Mouse (Mus musculus) layer of hippocampus, postnatal 36 days (tissue): ENCODE results near the gene Ky. TPM values are rescaled to one million over a fixed set of nuclear protein-coding genes. Genes with fewer than 3 reads are reported as not detected.

Experiments
- DNase-seq, 2 experiments: peaks; one replicate each; pipeline ENCODE4 v3.0.0; 2022
- total RNA-seq, 2 experiments: library from RNA; stranded (reverse); gene quantifications; 2 replicates each; pipeline ENCODE4 v1.2.3; 2021

The Ky gene
- 1 to 10 TPM; 2.7 to 4.4 TPM for total RNA-seq

DNA sequence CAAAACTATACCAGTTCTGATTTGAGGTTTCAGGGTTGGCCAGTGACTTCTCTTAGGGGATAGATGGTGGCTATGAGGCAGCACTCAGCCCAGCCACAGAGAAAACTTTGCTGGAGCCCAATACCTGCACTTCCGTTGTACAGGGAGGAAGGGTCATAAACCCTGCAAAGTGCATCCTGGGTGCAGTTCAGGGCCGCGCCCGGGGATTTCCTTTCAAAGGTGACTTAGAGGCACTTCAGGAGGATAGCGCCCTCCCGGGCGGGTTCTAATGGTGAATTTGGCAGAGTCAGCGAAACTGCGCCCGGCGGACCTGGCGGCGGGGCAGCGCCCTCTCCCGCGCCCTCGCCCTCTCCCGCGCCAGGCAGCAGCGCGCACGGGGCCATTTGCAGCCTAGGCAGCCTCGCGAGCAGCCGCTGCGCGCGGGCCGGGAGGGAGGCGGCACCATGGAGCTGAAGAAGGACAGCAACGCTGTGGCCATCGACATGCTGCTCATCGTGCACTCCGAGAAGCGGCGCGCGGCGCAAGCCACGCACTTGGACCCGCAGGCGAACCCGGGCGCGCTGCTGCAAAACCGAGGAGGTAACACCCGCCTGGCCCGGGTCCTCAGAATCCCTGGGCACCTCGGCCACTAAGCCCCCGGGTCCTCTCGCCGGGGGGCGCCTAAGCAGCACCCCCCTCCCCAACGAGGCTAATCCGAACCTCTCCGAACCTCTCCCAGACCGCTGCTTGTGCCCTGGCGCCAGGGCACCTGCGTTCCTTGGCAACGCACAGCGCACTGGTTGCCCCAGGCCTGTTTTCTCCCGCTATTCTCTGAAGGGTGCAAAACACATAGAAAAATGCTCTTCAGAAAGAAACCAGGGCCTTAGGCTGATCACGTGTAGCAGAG lies at the start of gene Ky:
TSS of gene Ky (plus strand) at position 51 of the 886 bp plus-strand sequence.
- no peak for DNase-seq

DNA sequence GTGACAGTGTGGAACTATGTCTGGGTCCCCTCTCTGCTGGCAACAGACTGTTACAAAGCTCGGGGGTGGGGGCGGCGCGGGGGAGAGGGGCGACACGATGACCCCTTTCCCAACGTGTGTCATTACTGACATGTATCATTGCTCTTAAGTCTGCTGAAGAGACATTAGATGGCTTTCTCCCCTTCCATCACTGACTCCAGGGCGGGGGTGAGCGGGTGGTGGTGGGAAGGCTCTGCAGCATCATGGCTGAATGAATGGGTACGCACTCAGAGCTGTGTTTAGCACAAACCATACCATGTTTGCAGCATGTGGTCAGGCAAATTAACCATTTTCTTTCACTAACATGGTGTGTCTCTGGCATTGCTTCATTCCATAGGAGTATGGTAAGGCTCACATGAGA lies 43.3 kb upstream of the Ky start:
- DNase-seq, result no peak

DNA sequence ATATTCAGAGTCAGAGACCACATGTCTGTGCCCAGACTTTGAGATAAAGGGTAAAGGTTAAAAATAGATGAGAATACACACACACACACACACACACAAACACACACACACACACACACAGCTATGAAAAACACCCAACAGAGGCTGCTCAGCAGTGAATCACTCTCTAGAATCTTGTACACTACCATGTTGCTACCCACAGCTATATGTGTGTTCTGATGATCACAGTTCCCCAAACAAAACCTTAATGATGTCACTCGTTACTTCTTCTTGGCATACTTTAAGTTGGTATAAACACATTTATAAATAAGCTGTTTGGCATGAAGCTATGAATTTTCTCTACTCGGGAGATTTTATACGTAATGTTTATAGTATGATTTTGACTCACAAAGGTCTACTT lies 40.5 kb upstream of the Ky start:
- DNase-seq, result no peak

DNA sequence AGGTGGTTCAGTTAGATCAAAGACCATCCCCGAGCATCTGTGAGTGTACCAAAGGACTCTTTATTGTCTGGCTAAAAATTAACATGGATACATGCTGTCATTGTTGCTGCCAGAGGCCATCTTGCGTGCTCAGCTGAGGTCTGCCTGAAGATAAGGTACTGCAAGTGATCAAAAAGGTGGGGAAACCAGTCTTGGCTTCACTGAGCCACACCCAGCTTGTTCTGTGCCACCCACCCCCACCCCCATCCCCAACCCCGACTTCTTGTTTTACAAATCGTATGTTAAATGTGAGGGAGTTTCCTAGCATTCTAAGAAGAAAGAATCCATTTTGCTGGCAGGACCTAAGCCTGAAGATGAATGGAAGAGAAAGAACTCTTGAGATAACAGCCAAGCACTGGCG lies 39.8 kb upstream of the Ky start:
- no peak for DNase-seq

DNA sequence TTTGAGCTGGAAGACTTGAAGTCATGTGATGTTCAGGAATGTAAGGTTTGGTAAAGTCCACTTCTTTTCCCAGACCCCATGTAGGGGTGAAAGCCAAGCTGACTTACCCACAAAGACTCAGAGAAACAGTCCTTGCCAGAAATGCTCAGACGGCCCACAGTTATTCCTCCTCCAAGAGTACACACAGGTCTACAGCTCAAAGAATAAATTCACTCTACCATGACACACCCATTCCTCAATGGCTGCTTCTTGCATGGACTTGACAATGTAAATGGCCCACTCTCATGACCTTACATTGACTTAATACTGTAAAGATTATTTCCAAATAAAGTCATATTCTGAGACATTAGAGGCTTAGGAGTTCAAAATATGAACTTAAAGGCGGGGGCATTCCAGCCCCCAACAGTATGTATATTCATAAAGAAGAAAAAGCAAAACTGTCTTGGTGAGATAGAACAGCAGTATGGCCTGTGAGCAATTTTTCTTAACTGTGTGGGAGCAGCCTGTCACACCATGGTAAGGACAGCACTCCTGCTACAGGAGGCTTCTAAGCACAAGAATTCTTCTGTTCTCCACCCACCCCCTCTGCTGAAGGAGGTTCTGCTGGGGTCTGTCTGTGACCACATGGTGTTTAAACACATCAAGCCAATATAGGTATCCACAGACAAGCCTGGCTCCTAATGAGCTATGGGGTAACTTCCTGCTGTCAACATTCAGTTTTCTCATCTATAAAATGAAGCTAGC lies 35.3 kb upstream of the Ky start:
- DNase-seq, result no peak

DNA sequence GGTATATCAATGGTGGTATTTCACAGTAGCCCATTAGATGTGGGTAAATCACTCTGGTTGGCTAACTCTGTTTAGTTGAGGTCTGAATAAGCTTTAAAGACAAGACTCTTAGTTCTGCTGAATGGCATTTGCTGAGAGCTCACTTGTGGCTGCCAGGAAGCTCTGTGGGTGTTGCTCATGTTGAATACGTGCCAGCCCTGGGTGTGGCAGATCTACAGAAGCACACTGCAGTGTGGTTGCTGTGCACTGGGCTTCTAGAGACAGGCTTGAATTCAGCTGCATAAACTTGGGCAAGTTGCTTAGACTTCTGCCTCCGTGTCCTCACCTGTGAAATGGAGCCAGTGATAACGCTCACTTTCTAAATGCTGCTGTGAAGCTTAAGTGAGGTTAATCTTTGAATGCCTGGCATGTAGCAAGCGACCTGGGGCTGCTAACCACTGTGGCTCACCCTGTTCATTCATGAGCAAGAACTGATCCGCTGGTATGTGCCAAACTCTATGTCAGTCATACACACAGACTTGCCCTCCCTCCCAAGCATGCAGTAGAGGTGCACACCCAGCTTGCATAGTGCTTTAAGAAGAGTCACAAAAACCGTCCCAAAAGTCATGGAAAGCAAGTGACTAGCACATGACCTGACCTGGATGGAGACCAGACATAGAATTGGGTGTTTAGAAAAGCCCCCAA lies 27.6 kb upstream of the Ky start:
- peak; percentile 48 to 50 for DNase-seq

DNA sequence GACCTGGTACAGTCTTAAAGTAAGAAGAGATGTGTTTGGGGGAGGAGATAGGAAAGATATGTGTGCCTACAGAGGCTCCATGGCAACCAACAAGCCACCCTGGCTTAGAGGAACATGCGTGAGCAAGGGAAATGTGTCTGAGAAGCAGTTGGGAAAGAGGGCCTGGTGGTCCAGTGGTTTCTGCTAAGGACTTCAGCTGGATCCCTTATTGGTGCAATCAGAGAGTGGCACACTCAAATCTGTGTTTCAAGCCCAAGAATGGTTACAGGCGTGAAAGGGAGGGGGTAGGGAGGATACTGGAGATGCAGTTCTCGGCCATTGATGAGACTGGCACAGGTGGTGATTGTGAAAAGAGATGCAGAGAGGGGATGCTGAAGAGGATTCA lies 27.1 kb upstream of the Ky start:
- no peak for DNase-seq

DNA sequence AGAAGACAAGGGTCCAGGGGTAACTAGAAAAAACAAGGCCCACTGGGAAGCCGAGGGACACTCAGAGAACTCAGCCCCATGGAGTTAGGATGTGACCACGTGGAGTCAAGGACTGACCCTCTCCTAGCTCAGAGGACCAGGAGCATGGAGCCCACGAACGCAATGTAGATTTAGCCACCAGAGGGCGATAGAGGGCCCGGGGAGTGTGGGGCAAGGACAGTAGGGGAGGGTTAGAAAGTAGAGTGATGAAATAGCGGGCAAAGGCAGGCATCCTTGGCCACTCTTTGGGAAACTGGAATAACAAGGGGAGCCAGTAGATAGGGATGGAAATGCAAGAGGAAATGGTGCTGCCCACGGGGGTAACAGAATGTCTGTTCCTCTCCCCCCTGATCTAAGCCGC lies 26.5 kb upstream of the Ky start:
- DNase-seq, result no peak

DNA sequence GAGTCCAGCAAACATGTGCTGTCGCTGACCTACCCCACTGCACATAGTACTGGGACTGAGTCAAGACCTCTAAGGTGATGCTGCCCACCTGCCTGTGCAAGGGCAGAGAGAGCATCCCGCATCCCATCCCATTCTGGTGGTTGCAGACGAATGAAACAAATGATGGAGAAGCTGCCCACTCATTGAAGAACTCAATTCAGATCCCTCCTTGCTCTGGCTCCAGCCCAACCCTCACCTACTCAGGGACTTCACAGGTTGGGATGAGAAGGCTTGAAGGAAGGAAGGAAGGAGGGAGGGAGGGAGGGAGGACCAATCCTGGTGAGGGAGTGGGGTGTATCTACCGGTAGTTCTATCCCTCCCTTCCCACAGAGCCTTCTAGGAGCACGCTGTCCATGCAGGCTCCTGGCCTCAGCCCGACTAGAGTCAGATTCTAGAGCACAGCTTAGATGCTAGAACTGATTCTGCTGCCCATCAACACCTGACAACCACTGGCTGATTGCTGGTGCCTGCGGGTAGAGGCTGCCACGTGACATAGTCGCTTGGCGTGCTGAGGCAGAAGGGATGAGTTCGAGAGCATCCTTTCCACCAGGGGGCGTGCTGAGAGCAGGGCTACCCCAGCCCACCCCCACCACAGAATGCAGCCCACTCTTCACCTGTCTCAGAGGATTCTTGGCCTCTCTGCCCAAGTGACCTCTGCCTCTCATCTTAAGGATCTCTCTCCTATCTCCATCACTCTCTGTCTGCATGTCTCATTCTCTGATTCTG lies 13.3 kb upstream of the Ky start:
- DNase-seq, result no peak

DNA sequence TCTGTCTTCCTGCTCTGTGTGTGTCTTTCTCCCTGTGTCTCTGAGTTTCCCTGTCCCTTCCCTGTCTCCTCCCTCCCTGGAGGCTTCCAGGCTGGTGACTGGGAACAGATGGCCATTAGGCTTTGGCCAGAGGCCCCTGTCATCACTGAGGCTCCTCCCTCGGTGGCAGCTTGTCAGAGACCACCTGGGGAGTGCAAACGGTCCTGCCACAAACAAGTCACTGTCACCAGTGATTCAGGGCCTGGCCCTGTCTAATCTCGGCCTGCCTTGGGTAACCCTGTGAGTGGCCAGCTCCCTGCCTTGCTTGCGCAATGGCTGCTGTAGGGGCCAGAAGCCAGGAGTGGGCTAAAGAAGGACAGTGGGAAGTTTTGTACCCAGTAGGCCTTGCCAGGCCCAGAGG lies 12.5 kb upstream of the Ky start:
- DNase-seq, result no peak

DNA sequence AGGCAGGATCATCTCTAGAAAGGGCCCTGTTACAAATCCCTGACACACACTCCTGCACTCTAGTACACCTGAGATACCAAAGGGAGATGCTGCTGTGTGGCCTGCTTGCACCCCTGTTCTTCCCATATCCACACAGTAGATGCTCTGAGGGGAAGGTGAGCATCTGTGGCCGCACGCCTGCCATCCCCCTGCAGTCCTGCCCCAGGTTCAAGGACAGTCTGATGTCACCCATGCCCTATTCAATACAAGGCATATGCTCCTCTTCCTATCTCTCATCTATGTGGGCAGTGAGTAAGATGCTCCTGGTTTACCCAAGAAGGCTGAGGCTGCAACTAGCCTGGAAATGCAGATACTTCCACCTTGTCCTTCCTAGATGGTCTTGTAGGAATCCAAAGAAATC lies 11.6 kb upstream of the Ky start:
- DNase-seq, result no peak

DNA sequence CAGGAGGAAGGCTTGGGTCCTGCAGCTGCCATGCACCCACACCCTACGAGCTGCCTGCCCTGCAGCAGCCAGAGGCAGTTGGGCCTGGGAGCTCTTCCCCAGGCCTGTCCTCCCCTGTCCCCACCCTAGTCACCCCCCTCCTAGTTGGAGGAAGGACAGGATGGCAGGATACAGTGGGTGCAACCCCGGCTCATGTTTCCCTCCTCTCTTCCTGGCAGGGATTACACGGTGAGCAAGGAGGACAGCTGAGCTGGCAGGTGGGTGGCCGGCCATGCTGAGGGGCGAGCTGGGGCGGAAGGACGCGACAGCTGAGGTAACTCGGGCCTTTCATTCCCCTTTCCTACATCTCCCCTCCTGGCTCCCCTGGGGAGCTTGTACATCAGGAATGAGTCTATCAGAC lies 11.1 kb upstream of the Ky start:
- DNase-seq, result no peak

DNA sequence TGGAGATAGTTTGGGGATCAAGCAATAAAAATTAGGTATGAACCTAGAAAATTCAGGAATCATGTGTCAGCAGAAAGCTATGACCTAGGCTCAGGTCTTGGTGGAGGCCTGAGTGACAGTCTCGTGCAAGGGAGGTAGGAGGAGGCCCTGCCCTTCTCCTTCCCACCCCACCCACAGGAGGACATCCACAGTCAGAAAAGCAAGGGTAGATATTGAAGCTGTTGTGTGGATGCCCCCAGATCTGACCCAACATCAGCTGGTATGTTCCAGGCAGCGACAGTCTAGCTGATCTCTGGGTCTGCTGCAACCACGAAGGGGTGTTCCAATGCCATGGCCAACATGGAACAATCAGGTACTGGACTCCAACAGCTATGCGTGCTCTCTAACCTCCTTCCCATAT lies 10.3 kb upstream of the Ky start:
- no peak for DNase-seq

DNA sequence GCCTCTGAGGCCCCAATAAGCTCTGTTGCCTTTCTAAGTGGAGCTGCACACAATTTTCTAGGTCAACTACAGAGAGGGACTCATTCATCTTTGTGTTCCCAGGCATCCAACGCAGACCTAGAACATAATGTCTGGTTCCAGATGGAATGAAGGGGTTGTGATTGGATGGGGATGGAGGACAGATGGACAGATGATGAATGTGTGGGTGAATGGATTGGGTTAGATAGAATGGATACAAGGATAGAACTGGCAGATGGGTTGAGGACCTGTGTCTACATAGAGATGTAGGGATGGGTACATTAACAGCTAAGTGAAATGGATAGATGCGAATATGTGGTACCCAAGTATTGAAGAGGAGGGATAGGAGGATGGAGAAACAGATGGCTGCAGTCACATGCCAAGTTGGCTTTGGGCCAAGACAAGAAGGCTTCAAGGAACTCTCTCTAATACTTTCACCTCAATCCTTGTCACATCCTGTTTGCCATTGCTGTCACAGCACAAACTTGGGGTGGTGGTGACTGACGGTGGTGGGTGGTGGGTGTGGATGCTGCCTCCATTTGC lies 9.0 kb upstream of the Ky start:
- peak; percentile 69 to 78 for DNase-seq

DNA sequence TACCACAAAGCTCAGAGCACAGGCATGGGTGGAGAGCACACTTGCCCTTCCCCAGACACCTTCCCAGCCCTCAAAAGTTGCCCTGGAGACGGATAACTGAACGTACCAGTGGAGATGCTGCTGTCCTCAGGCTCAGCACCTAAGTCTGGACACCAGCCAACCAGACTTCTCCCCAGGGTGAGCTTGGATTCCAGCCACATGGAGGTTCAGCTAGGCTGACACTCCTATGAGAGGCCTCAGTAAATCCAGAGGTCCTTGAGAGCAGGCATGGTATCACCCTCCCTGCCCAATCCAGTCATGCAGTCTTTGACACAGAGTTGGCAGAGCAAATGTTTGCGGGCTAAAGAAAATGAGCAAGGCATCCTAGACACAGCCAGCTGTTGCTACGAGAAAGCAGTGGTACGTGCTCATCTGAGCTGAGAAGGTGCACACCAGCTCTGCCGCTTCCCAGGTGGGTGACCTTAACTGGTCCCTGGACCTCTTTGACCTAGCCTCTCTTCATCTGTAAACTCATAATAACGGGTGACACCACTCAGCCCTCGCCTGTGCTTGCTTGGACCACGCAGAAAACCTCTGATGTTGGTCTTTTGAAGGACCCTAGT lies 8.4 kb upstream of the Ky start:
- DNase-seq, result no peak

DNA sequence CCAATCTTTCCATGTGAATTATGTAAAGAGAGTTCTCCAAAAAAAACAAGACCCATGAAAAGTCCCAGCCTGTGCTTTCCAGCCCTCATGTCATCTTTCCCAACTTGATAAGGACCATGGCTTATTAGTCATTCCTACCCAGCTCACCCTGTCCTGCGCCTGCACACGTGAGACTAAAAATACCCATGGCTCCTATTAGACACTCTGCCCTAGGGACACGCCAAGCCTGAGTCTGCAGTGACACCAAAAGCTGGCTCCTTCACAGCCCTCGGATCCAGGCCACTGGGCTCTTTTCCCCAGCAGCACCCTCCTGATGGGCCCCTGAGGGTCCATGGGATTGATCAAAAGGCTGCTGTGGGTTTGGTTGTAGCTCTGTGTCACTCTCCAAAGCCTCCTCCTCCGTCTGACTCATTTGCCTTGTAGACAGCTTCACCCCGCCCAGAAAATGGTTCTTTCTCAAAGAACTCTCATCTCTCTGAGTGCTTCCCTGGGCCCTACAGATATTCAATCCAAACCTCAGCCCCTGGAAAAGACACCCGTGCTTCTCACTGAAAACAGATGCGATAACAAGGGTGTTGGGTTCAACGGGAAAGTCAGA lies 7.6 kb upstream of the Ky start:
- no peak for DNase-seq

DNA sequence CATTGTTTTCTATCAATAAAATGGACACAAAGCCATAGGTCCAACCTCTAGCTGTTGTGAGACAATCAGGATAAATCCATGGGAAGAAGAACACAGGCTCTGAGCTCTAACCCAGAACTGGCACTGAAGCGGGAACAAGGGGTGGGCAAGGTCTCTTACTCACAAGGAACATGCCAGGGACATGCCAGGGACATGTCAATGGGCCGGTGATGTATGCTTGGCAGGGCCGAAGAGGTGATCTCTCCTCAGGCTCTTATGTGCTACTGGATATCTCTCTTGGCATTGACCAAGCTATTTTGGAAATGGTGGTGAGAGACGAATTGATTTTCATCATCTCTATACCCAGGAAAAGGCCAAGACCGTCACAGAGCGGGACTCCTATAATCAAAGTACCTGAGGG lies 6.8 kb upstream of the Ky start:
- no peak for DNase-seq

DNA sequence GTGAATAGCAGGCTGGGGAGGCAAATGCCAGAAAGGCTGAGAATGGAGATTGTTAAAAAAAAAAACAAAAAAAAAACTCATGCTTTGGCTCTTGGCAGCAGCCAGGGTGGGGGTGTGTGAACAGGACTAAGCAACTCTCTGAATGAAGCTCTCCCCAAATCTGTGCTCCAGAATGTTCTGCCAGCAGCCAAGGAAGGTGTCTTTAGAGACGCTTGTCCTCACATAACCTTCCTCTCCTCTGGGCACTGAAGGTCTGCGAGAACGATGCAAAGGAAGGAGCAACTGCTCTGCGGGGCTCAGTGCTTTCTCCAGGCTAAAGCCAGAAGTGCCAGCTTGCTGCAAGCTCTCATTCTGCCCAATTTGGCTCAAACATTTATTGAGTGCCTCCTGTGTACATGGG lies 6.3 kb upstream of the Ky start:
- DNase-seq, result peak; percentile 60 to 68

DNA sequence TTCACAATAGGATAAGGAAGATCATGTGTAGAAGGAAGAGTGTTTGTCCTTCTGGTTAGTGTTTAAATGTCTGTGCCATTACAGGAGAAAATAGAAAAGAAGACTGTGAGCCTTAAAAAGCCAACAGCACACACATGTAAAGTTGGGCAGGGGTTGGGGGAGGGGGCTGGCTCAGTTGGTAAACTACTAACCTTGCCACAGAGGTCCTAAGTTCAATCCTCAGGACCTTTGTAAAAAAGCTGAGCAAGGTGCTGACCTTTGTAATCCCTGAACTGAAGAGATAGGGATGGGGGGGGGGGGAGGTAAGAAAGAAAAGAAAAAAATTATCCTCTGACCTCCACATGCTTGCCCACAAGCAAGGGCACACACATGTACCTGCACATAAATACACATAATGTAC lies 5.8 kb upstream of the Ky start:
- DNase-seq, result no peak

DNA sequence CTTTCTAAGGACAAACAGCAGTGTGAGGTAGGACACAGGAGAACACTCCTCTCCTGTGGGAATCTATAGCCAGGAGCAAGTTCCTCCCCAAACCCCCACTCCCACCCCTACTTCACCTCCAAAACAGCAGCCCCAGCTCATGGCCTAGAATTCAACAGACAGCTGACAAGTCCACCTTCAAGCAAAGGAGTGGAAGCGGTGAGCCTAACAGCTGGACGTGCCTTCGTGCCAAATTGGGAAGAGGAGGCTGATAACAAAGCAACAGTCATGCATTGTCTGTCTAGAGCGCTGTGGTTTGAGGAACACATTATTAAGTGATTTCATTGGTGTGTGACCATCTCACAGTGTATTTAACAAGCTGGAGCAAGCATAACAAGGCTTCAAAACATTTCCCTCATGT lies 4.4 kb upstream of the Ky start:
- no peak for DNase-seq

DNA sequence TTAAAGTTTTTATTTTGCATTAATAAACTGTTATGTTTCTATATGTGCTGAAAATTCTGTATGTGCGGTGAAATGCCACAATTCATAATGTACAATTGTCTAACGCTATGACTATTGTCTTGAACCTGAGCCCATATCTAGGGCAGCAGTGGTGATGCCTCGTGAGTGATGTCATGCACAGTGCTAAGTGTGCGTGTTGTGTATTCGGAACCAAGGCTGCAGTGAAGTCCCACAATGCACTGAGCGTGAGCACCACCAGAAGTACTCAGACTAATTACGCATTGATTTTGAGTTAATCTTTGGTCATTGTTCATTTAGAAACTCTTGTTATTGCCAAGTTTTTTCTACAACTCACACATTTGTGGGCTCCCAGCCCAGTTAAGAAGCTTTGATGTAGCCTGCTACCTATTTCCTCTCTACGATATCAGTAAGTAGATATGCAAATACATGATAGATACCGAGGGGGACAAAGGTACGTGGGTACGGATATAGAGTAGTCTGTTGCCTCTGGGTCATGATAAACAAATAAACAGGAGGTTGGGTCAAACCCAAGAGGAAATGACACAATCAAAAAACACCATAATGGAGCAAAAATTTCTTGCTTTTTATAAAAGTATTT lies 3.4 kb upstream of the Ky start:
- DNase-seq, result no peak
